Mouse (Mus musculus): ENCODE data around the gene 9130213A22Rik.

DNA sequence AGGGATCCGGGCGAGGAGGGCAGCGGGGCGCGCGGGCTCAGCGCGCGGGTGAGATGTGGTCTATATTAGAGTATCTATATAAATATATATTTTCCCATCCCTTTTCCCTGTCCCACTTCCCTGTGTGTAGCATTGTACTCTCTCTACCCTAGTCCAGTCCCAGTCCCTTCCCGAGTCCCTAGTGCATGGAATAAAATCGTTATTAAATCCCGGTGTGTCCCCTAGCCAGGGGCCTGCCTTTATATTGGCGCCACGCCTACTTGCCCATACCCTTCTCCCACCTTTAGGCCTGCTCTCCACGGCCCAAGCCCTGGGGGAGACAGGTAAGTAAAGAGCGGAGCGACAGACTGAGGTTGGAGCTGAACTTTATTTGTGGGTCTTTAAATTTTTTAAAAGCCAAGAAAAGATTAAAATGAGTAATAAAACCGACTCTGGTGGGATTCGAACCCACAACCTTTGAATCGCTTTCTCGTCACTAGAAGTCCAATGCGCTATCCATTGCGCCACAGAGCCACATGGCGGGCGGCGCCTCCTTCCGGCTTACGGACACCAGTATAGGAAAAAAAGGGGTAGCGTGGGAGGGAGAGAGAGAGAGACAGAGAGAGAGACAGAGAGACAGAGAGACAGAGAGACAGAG lies 785 bp upstream of the 9130213A22Rik start:
- TF ChIP-seq POLR2A (IDR thresholded peaks at IDR 0.05; ENCODE audit: borderline replicate concordance, extremely low read depth, low read depth, low read length) (no peak), CTCF (IDR thresholded peaks at IDR 0.05; ENCODE audit: insufficient read depth, low read length) (no peak)
